Mouse (Mus musculus): ENCODE measurements around the gene Nme4. TPM values are rescaled to one million over a fixed set of nuclear protein-coding genes. Genes with fewer than 3 reads are reported as not detected.
"Not testable (repeated sequence)": the region's sequence is repeated elsewhere in the genome, so short reads cannot be mapped to it uniquely, and the experiment has no call there.

Gene Nme4
- polyA plus RNA-seq, 1 experiment from 2014 or later = 77.4 TPM

- Histone ChIP-seq H3K27ac (replicated peaks) (no peak within 1 kb of the TSS), H3K27me3 (replicated peaks) (peaks cover 94% of the 10 kb centered on the region), H3K4me2 (peak within 1 kb of the TSS; percentile 98), H3K36me3 (no peaks in the 10 kb centered on the region), H3K9ac (peak within 1 kb of the TSS; percentile 84), H3K9me3 (no peaks in the 10 kb centered on the region), H3K4me1 (peaks cover 13% of the 10 kb centered on the region), H3K4me3 (peak within 1 kb of the TSS; percentile 79)
- no peak for ATAC-seq (ENCODE audit: extremely low read depth, insufficient number of reproducible peaks, low FRiP score, low TSS enrichment)
- under 1% methylated on average over 61 of the region's 75 CpGs for WGBS
Observed at GRCm38 (mm10) chr17:26113181-26113948, 18.0 kb upstream of the Nme4 start, which contains the start of gene Tmem8. Gene Tmem8, plus strand, starts transcription at chr17:26113299.

GRCm38 (mm10) chr17:26112751-26113150 lies 17.3 kb upstream of the Nme4 start:
- Histone ChIP-seq H3K36me3 (no peaks in the 10 kb centered on the region), H3K9ac (peak overlapping the region; percentile 84; the same call in 1 of the 2 replicates), H3K9me3 (no peaks in the 10 kb centered on the region), H3K27ac (replicated peaks) (no peak overlapping the region), H3K4me2 (peak overlapping the region; percentile 98), H3K27me3 (replicated peaks) (peaks cover 88% of the 10 kb centered on the region), H3K4me1 (peaks cover 13% of the 10 kb centered on the region), H3K4me3 (peak overlapping the region; percentile 79)
- ATAC-seq (ENCODE audit: extremely low read depth, insufficient number of reproducible peaks, low FRiP score, low TSS enrichment) = no peak
- 15% methylated on average over 14 of the region's 14 CpGs for whole genome bisulfite sequencing

- Histone ChIP-seq H3K36me3 (no peaks in the 10 kb centered on the region), H3K27ac (replicated peaks) (no peak overlapping the region), H3K4me2 (no peak overlapping the region), H3K4me3 (no peak overlapping the region), H3K4me1 (peaks cover 13% of the 10 kb centered on the region), H3K9ac (no peak overlapping the region), H3K9me3 (no peaks in the 10 kb centered on the region), H3K27me3 (replicated peaks) (peaks cover 78% of the 10 kb centered on the region)
- ATAC-seq (ENCODE audit: extremely low read depth, insufficient number of reproducible peaks, low FRiP score, low TSS enrichment) = no peak
- 25% methylated on average over 4 of the region's 4 CpGs for WGBS
Observed at GRCm38 (mm10) chr17:26111722-26112121, 16.3 kb upstream of the Nme4 start.

- H3K9me3 ChIP-seq = no peaks in the 10 kb centered on the region
- no peak for ATAC-seq (ENCODE audit: extremely low read depth, insufficient number of reproducible peaks, low FRiP score, low TSS enrichment)
- no peak overlapping the region for H3K4me2 ChIP-seq
- H3K9ac ChIP-seq = no peak overlapping the region; the same call in 1 of the 2 replicates
- H3K27me3 ChIP-seq (replicated peaks) = peaks cover 71% of the 10 kb centered on the region
- no peak overlapping the region for H3K4me3 ChIP-seq
- H3K27ac ChIP-seq (replicated peaks) = no peak overlapping the region
- peaks cover 13% of the 10 kb centered on the region for H3K4me1 ChIP-seq
- WGBS = 3% methylated on average over 4 of the region's 4 CpGs
- no peaks in the 10 kb centered on the region for H3K36me3 ChIP-seq
Observed at GRCm38 (mm10) chr17:26111024-26111423, 15.6 kb upstream of the Nme4 start.

- WGBS = 36% methylated on average over 4 of the region's 4 CpGs
- H3K27ac ChIP-seq (replicated peaks) = no peak overlapping the region
- H3K4me2 ChIP-seq = no peak overlapping the region
- H3K4me3 ChIP-seq = no peak overlapping the region
- peaks cover 13% of the 10 kb centered on the region for H3K4me1 ChIP-seq
- H3K9me3 ChIP-seq = no peaks in the 10 kb centered on the region
- ATAC-seq (ENCODE audit: extremely low read depth, insufficient number of reproducible peaks, low FRiP score, low TSS enrichment) = no peak
- no peaks in the 10 kb centered on the region for H3K36me3 ChIP-seq
- peaks cover 62% of the 10 kb centered on the region for H3K27me3 ChIP-seq (replicated peaks)
- H3K9ac ChIP-seq = no peak overlapping the region
Observed at GRCm38 (mm10) chr17:26110156-26110555, 14.8 kb upstream of the Nme4 start.

GRCm38 (mm10) chr17:26105619-26106018 lies 10.2 kb upstream of the Nme4 start:
- no peak overlapping the region for H3K27ac ChIP-seq (replicated peaks)
- H3K36me3 ChIP-seq = no peaks in the 10 kb centered on the region
- no peak overlapping the region for H3K4me2 ChIP-seq
- no peak for ATAC-seq (ENCODE audit: extremely low read depth, insufficient number of reproducible peaks, low FRiP score, low TSS enrichment)
- H3K9ac ChIP-seq = no peak overlapping the region
- no peaks in the 10 kb centered on the region for H3K9me3 ChIP-seq
- H3K27me3 ChIP-seq (replicated peaks) = peaks cover 17% of the 10 kb centered on the region
- H3K4me3 ChIP-seq = no peak overlapping the region
- no peaks in the 10 kb centered on the region for H3K4me1 ChIP-seq
- WGBS = 37% methylated on average over 4 of the region's 4 CpGs

- Histone ChIP-seq H3K9ac (no peak overlapping the region), H3K4me3 (no peak overlapping the region), H3K36me3 (no peaks in the 10 kb centered on the region), H3K27ac (replicated peaks) (no peak overlapping the region), H3K4me2 (no peak overlapping the region), H3K27me3 (replicated peaks) (no peaks in the 10 kb centered on the region), H3K9me3 (no peaks in the 10 kb centered on the region), H3K4me1 (no peaks in the 10 kb centered on the region)
- ATAC-seq (ENCODE audit: extremely low read depth, insufficient number of reproducible peaks, low FRiP score, low TSS enrichment) = no peak
- 56% methylated on average over 4 of the region's 4 CpGs for WGBS
Observed at GRCm38 (mm10) chr17:26101478-26101877, 6.1 kb upstream of the Nme4 start.

- WGBS = 33% methylated on average over 2 of the region's 2 CpGs
- H3K36me3 ChIP-seq = no peaks in the 10 kb centered on the region
- H3K9me3 ChIP-seq = no peaks in the 10 kb centered on the region
- no peak overlapping the region for H3K27ac ChIP-seq (replicated peaks)
- H3K9ac ChIP-seq = no peak overlapping the region
- H3K27me3 ChIP-seq (replicated peaks) = no peaks in the 10 kb centered on the region
- no peak for ATAC-seq (ENCODE audit: extremely low read depth, insufficient number of reproducible peaks, low FRiP score, low TSS enrichment)
- no peak overlapping the region for H3K4me2 ChIP-seq
- peaks cover 4% of the 10 kb centered on the region; the same call in 1 of the 2 replicates for H3K4me1 ChIP-seq
- no peak overlapping the region for H3K4me3 ChIP-seq
Observed at GRCm38 (mm10) chr17:26100166-26100565, 4.8 kb upstream of the Nme4 start.

GRCm38 (mm10) chr17:26099316-26099715 lies 3.9 kb upstream of the Nme4 start:
- not testable (repeated sequence) for H3K27me3 ChIP-seq (replicated peaks); H3K27ac ChIP-seq (replicated peaks); ATAC-seq (ENCODE audit: extremely low read depth, insufficient number of reproducible peaks, low FRiP score, low TSS enrichment); H3K9ac ChIP-seq; H3K9me3 ChIP-seq; H3K4me3 ChIP-seq; H3K36me3 ChIP-seq; H3K4me2 ChIP-seq
- peaks cover 11% of the 10 kb centered on the region for H3K4me1 ChIP-seq
- 67% methylated on average over 3 of the region's 3 CpGs for WGBS

GRCm38 (mm10) chr17:26098461-26098860 lies 3.1 kb upstream of the Nme4 start:
- 78% methylated on average over 7 of the region's 7 CpGs for WGBS
- Histone ChIP-seq H3K4me2 (no peak overlapping the region), H3K9me3 (no peaks in the 10 kb centered on the region), H3K4me3 (no peak overlapping the region), H3K27me3 (replicated peaks) (no peaks in the 10 kb centered on the region), H3K36me3 (peaks cover 4% of the 10 kb centered on the region; the same call in 1 of the 2 replicates), H3K4me1 (peaks cover 13% of the 10 kb centered on the region), H3K9ac (no peak overlapping the region), H3K27ac (replicated peaks) (no peak overlapping the region)
- no peak for ATAC-seq (ENCODE audit: extremely low read depth, insufficient number of reproducible peaks, low FRiP score, low TSS enrichment)

GRCm38 (mm10) chr17:26094531-26095110 lies 781 bp downstream of the Nme4 start:
- H3K4me3 ChIP-seq = peak overlapping the region; percentile 64
- ATAC-seq (ENCODE audit: extremely low read depth, insufficient number of reproducible peaks, low FRiP score, low TSS enrichment) = no peak
- peaks cover 16% of the 10 kb centered on the region for H3K4me1 ChIP-seq
- H3K4me2 ChIP-seq = peak overlapping the region; percentile 80
- H3K9me3 ChIP-seq = no peaks in the 10 kb centered on the region
- peak overlapping the region; percentile 37 for H3K27ac ChIP-seq (replicated peaks)
- no peaks in the 10 kb centered on the region for H3K27me3 ChIP-seq (replicated peaks)
- 29% methylated on average over 9 of the region's 9 CpGs for WGBS
- H3K36me3 ChIP-seq = peaks cover 20% of the 10 kb centered on the region
- peak overlapping the region; percentile 81 for H3K9ac ChIP-seq

All from heart, embryonic 13.5 days (tissue).